Mouse (Mus musculus) kidney, postnatal 0 days (tissue): ENCODE results near the gene Unk. TPM values are rescaled to one million over a fixed set of nuclear protein-coding genes. Genes with fewer than 3 reads are reported as not detected.

Source experiments
- ATAC-seq: fragments of 200-750 bp; cut with Nextera tagmentation; replicated peaks from 2 replicates; pipeline ENCODE4 v1.8.0; 2017; ENCODE audit warnings: low read depth, moderate number of reproducible peaks, moderate TSS enrichment, moderate library complexity; ENCODE audit not compliant: low FRiP score
- DNase-seq: peaks from one replicate; pipeline ENCODE4 v3.0.0-alpha.2; 2016; ENCODE audit warnings: low spot score
- H3K27ac ChIP-seq: fragments of 300-500 bp; sonication (generic); 2 replicates; pipeline ENCODE4 v1.5.1; 2014; ENCODE audit warnings: mild to moderate bottlenecking
- H3K27me3 ChIP-seq: fragments of 300-500 bp; sonication (generic); 2 replicates; pipeline ENCODE4 v1.6.1; 2014; ENCODE audit warnings: low read length, mixed read lengths; ENCODE audit not compliant: insufficient read depth
- H3K36me3 ChIP-seq: fragments of 300-500 bp; sonication (generic); 2 replicates; pipeline ENCODE4 v1.6.1; 2014; ENCODE audit warnings: low read length, mixed read lengths; ENCODE audit not compliant: insufficient read depth
- H3K4me1 ChIP-seq: fragments of 300-500 bp; sonication (generic); replicated peaks from 2 replicates; pipeline ENCODE4 v1.6.1; 2014; ENCODE audit warnings: antibody characterized with exemption, low read length, mixed read lengths; ENCODE audit not compliant: insufficient read depth
- H3K4me2 ChIP-seq: fragments of 300-500 bp; sonication (generic); 2 replicates; pipeline ENCODE4 v1.6.1; 2014; ENCODE audit warnings: mild to moderate bottlenecking, low read length, moderate library complexity, mixed read lengths
- H3K4me3 ChIP-seq: fragments of 300-500 bp; sonication (generic); replicated peaks from 2 replicates; pipeline ENCODE4 v1.5.1; 2014; ENCODE audit warnings: low read depth, low read length
- H3K9ac ChIP-seq: fragments of 300-500 bp; sonication (generic); 2 replicates; pipeline ENCODE4 v1.6.1; 2014; ENCODE audit warnings: low read depth, low read length
- H3K9me3 ChIP-seq: fragments of 300-500 bp; sonication (generic); replicated peaks from 2 replicates; pipeline ENCODE4 v1.6.1; 2016; ENCODE audit warnings: low read length, inconsistent platforms, mixed read lengths
- CTCF ChIP-seq: IDR thresholded peaks from 2 replicates; pipeline ENCODE4 v1.5.1; 2016; ENCODE audit warnings: antibody characterized with exemption, low read depth, mild to moderate bottlenecking, moderate library complexity
- WGBS: fragments of 180-500 bp; shearing (Covaris S2); extraction: QIAGEN DNeasy Blood & Tissue Kit; methylation state at CpG from one replicate; pipeline ENCODE4 v1.1.7; 2014; 5-methylcytosine and 5-hydroxymethylcytosine counted together
- polyA plus RNA-seq: library from polyadenylated mRNA; unstranded; fragments of >200 nt; fragmentation: Nextera tagmentation; extraction: Ambion mirVana; gene quantifications from 2 replicates; pipeline ENCODE4 v1.2.1, GENCODE M21; 2015

Unk gene
- polyA plus RNA-seq, 1 experiment from 2014 or later: 21.4 TPM

- 81% methylated on average over 10 of the region's 10 CpGs for WGBS
- Histone ChIP-seq H3K27ac (no peak overlapping the region), H3K9ac (no peak overlapping the region), H3K27me3 (no peaks in the 10 kb centered on the region), H3K4me3 (no peak overlapping the region), H3K4me2 (no peak overlapping the region), H3K9me3 (no peaks in the 10 kb centered on the region), H3K4me1 (peaks cover 13% of the 10 kb centered on the region), H3K36me3 (peaks cover 39% of the 10 kb centered on the region)
- ATAC-seq (no peak), DNase-seq (no peak)
- no peak for TF ChIP-seq CTCF
These were observed 49.4 kb downstream of the Unk start for GRCm38 (mm10) chr11:116079511-116079910.

GRCm38 (mm10) chr11:116081081-116081480 is 51.0 kb downstream of the Unk start:
- WGBS: 72% methylated on average over 6 of the region's 6 CpGs
- H3K36me3 ChIP-seq: peaks cover 43% of the 10 kb centered on the region
- DNase-seq: no peak

GRCm38 (mm10) chr11:116083096-116083672 is 53.1 kb downstream of the Unk start:
- Histone ChIP-seq H3K27ac (no peak overlapping the region), H3K9ac (no peak overlapping the region), H3K4me3 (no peak overlapping the region), H3K4me1 (peaks cover 13% of the 10 kb centered on the region), H3K27me3 (no peaks in the 10 kb centered on the region), H3K4me2 (no peak overlapping the region), H3K9me3 (no peaks in the 10 kb centered on the region), H3K36me3 (peaks cover 43% of the 10 kb centered on the region)
- DNase-seq (no peak), ATAC-seq (no peak)
- WGBS: 84% methylated on average over 14 of the region's 14 CpGs
- TF ChIP-seq CTCF: no peak

More at GRCm38 (mm10) chr11:116081081-116081480, 51.0 kb downstream of the Unk start:
- TF ChIP-seq CTCF: peak; percentile 62
- ATAC-seq: no peak
- H3K4me3 ChIP-seq: no peak overlapping the region
- no peaks in the 10 kb centered on the region for H3K27me3 ChIP-seq
- no peak overlapping the region for H3K9ac ChIP-seq
- H3K4me2 ChIP-seq: no peak overlapping the region
- H3K9me3 ChIP-seq: no peaks in the 10 kb centered on the region
- no peak overlapping the region for H3K27ac ChIP-seq
- H3K4me1 ChIP-seq: peaks cover 17% of the 10 kb centered on the region

GRCm38 (mm10) chr11:116084166-116084565 is 54.0 kb downstream of the Unk start:
- H3K4me3 ChIP-seq: no peak overlapping the region
- no peak for TF ChIP-seq CTCF
- WGBS: 90% methylated on average over 6 of the region's 6 CpGs
- H3K4me2 ChIP-seq: no peak overlapping the region
- no peak overlapping the region for H3K27ac ChIP-seq
- no peaks in the 10 kb centered on the region for H3K27me3 ChIP-seq
- H3K4me1 ChIP-seq: peaks cover 7% of the 10 kb centered on the region
- DNase-seq (no peak), ATAC-seq (no peak)
- H3K9me3 ChIP-seq: no peaks in the 10 kb centered on the region
- peaks cover 43% of the 10 kb centered on the region for H3K36me3 ChIP-seq
- no peak overlapping the region for H3K9ac ChIP-seq

- peak; percentile 51; the same call in 1 of the 2 replicates for TF ChIP-seq CTCF
- no peaks in the 10 kb centered on the region for H3K27me3 ChIP-seq
- H3K4me1 ChIP-seq: peaks cover 7% of the 10 kb centered on the region
- H3K27ac ChIP-seq: peak within 1 kb of the TSS; percentile 88
- peak within 1 kb of the TSS; percentile 46 for H3K4me3 ChIP-seq
- 2% methylated on average over 41 of the region's 43 CpGs for WGBS
- DNase-seq (peak; percentile 100), ATAC-seq (peak; percentile 94)
- no peaks in the 10 kb centered on the region for H3K9me3 ChIP-seq
- H3K36me3 ChIP-seq: peaks cover 21% of the 10 kb centered on the region
- peak within 1 kb of the TSS; percentile 76 for H3K4me2 ChIP-seq
- peak within 1 kb of the TSS; percentile 46 for H3K9ac ChIP-seq
These were observed 56.4 kb downstream of the Unk start, which contains the start of gene Wbp2 for GRCm38 (mm10) chr11:116086258-116087193. Gene Wbp2 (minus strand): TSS chr11:116086995.
